Mouse (Mus musculus) intestine, embryonic 14.5 days (tissue): ENCODE measurements around the gene Lcn6. TPM values are rescaled to one million over a fixed set of nuclear protein-coding genes. Genes with fewer than 3 reads are reported as not detected.
A peak's percentile ranks its signal among the peaks of the same experiment; 100 is the strongest.
"Not testable (repeated sequence)": the region's sequence is repeated elsewhere in the genome, so short reads cannot be mapped to it uniquely, and the experiment has no call there.

ENCODE experiments used
- ATAC-seq: fragments of 200-750 bp; cut with Nextera tagmentation; replicated peaks from 2 replicates; pipeline ENCODE4 v1.8.0; 2017; ENCODE audit warnings: low read depth, moderate number of reproducible peaks, moderate TSS enrichment, moderate library complexity; ENCODE audit not compliant: low FRiP score, low TSS enrichment
- DNase-seq: peaks from one replicate; pipeline ENCODE4 v3.0.0-alpha.2; 2018; ENCODE audit warnings: low spot score
- H3K27ac ChIP-seq: fragments of 300-500 bp; sonication (generic); 2 replicates; pipeline ENCODE4 v1.5.1; 2014; ENCODE audit warnings: low read depth, mild to moderate bottlenecking, control low read depth
- H3K27me3 ChIP-seq: fragments of 300-500 bp; sonication (generic); replicated peaks from 2 replicates; pipeline ENCODE4 v1.6.1; 2014; ENCODE audit warnings: low read length, control low read depth; ENCODE audit not compliant: control insufficient read depth, insufficient read depth
- H3K36me3 ChIP-seq: fragments of 300-500 bp; sonication (generic); 2 replicates; pipeline ENCODE4 v1.6.1; 2014; ENCODE audit warnings: low read length, control low read depth; ENCODE audit not compliant: control insufficient read depth, insufficient read depth
- H3K4me1 ChIP-seq: fragments of 300-500 bp; sonication (generic); replicated peaks from 2 replicates; pipeline ENCODE4 v1.6.1; 2014; ENCODE audit warnings: low read length, control low read depth, mixed read lengths; ENCODE audit not compliant: control insufficient read depth, insufficient read depth
- H3K4me2 ChIP-seq: fragments of 300-500 bp; sonication (generic); 2 replicates; pipeline ENCODE4 v1.6.1; 2014; ENCODE audit warnings: low read length
- H3K4me3 ChIP-seq: fragments of 300-500 bp; sonication (generic); 2 replicates; pipeline ENCODE4 v1.5.1; 2014; ENCODE audit warnings: low read depth, low read length, control low read depth, mixed read lengths
- H3K9ac ChIP-seq: fragments of 300-500 bp; sonication (generic); 2 replicates; pipeline ENCODE4 v1.6.1; 2014; ENCODE audit warnings: mild to moderate bottlenecking, low read length
- H3K9me3 ChIP-seq: fragments of 300-500 bp; sonication (generic); 2 replicates; pipeline ENCODE4 v1.6.1; 2016; ENCODE audit warnings: low read length, control low read depth; ENCODE audit not compliant: control insufficient read depth
- WGBS: fragments of 180-500 bp; shearing (Covaris S2); extraction: QIAGEN DNeasy Blood & Tissue Kit; methylation state at CpG from one replicate; pipeline ENCODE4 v1.1.7; 2014; 5-methylcytosine and 5-hydroxymethylcytosine counted together
- polyA plus RNA-seq: library from polyadenylated mRNA; unstranded; fragments of >200 nt; fragmentation: Nextera tagmentation; extraction: Ambion mirVana; gene quantifications from 2 replicates; pipeline ENCODE4 v1.2.1, GENCODE M21; 2014

Gene Lcn6
- polyA plus RNA-seq, 1 experiment from 2014 or later: not detected

GRCm38 (mm10) chr2:25686941-25687340 lies 10.4 kb downstream of the Lcn6 start:
- no peak overlapping the region for H3K9ac ChIP-seq
- H3K36me3 ChIP-seq: no peaks in the 10 kb centered on the region
- H3K4me3 ChIP-seq: no peak overlapping the region
- DNase-seq (no peak), ATAC-seq (no peak)
- no peaks in the 10 kb centered on the region for H3K27me3 ChIP-seq
- no peaks in the 10 kb centered on the region for H3K9me3 ChIP-seq
- no peaks in the 10 kb centered on the region for H3K4me1 ChIP-seq
- 61% methylated on average over 4 of the region's 4 CpGs for WGBS
- H3K4me2 ChIP-seq: no peak overlapping the region
- H3K27ac ChIP-seq: no peak overlapping the region

DNA sequence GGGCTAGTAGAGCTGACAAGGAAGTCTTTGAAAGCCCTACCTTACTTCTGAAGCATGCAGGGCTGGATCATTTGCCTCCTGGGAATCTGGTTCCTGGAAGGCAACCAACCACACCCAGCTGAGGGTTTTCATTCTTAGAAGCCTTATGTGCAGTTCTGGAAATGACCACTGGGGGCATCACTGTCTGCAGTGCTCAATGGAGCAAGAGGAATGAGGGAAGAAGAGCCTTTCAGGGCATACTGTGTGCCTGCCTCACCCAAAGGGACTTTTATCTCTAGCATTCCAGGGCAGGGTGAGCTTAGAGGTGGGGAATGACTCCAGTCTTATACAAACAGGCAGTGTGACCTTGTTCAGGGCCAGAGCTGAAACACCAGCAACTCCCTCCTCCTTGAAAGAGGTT lies 18.0 kb downstream of the Lcn6 start:
- ATAC-seq (no peak), DNase-seq (peak; percentile 90)
- no peak overlapping the region for H3K4me3 ChIP-seq
- no peak overlapping the region for H3K4me2 ChIP-seq
- no peaks in the 10 kb centered on the region for H3K4me1 ChIP-seq
- H3K9ac ChIP-seq: no peak overlapping the region
- H3K27me3 ChIP-seq: no peaks in the 10 kb centered on the region
- no peaks in the 10 kb centered on the region for H3K36me3 ChIP-seq
- no peak overlapping the region for H3K27ac ChIP-seq
- no peaks in the 10 kb centered on the region for H3K9me3 ChIP-seq

- no peak overlapping the region for H3K9ac ChIP-seq
- H3K9me3 ChIP-seq: no peaks in the 10 kb centered on the region
- no peak overlapping the region for H3K27ac ChIP-seq
- WGBS: 57% methylated on average over 4 of the region's 4 CpGs
- no peaks in the 10 kb centered on the region for H3K27me3 ChIP-seq
- no peaks in the 10 kb centered on the region for H3K4me1 ChIP-seq
- ATAC-seq (no peak), DNase-seq (no peak)
- H3K4me2 ChIP-seq: no peak overlapping the region
- no peaks in the 10 kb centered on the region for H3K36me3 ChIP-seq
- no peak overlapping the region for H3K4me3 ChIP-seq
These were observed 20.4 kb downstream of the Lcn6 start for GRCm38 (mm10) chr2:25696951-25697350.

DNA sequence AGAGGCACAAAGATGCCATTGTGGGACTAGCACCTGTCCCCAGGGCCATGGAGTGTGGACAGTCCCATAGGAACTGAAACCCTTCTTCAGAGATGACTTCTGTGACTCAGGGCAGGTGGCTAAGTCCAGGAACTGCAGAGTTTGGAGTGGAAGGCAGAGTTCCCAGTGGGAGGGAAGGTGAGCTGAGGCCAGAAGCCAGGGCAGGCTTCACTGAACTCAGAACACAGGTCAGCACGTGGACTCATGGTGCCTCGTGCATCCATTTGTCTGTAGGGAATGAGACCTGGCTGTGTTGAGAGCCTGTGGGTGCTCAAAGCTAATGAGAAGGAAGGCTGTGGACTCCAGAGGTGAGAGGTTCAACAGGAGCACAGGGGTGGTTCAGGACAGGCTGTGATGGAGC lies 22.1 kb downstream of the Lcn6 start:
- H3K9ac ChIP-seq: no peak overlapping the region
- DNase-seq (no peak), ATAC-seq (no peak)
- H3K27ac ChIP-seq: no peak overlapping the region
- no peaks in the 10 kb centered on the region for H3K27me3 ChIP-seq
- no peaks in the 10 kb centered on the region for H3K4me1 ChIP-seq
- H3K4me2 ChIP-seq: no peak overlapping the region
- 87% methylated on average over 2 of the region's 2 CpGs for WGBS
- H3K36me3 ChIP-seq: no peaks in the 10 kb centered on the region
- H3K4me3 ChIP-seq: no peak overlapping the region
- H3K9me3 ChIP-seq: no peaks in the 10 kb centered on the region

- H3K4me3 ChIP-seq, H3K4me1 ChIP-seq, DNase-seq, H3K9ac ChIP-seq, H3K27ac ChIP-seq, H3K27me3 ChIP-seq, H3K36me3 ChIP-seq, ATAC-seq, H3K4me2 ChIP-seq, H3K9me3 ChIP-seq: not testable (repeated sequence)
- WGBS: 83% methylated on average over 3 of the region's 3 CpGs
These were observed 23.2 kb downstream of the Lcn6 start, which contains the start of gene Obp2a for GRCm38 (mm10) chr2:25699743-25700142. Gene Obp2a, plus strand, starts transcription at chr2:25700043.

GRCm38 (mm10) chr2:25701001-25701400 lies 24.4 kb downstream of the Lcn6 start:
- no peak overlapping the region for H3K4me2 ChIP-seq
- DNase-seq (no peak), ATAC-seq (no peak)
- no peaks in the 10 kb centered on the region for H3K9me3 ChIP-seq
- no peaks in the 10 kb centered on the region for H3K27me3 ChIP-seq
- no peaks in the 10 kb centered on the region for H3K36me3 ChIP-seq
- no peaks in the 10 kb centered on the region for H3K4me1 ChIP-seq
- H3K4me3 ChIP-seq: no peak overlapping the region
- WGBS: 76% methylated on average over 5 of the region's 5 CpGs
- H3K9ac ChIP-seq: no peak overlapping the region
- no peak overlapping the region for H3K27ac ChIP-seq

- Histone ChIP-seq H3K36me3 (no peaks in the 10 kb centered on the region), H3K27me3 (no peaks in the 10 kb centered on the region), H3K9me3 (no peaks in the 10 kb centered on the region), H3K4me2 (no peak overlapping the region), H3K4me3 (no peak overlapping the region), H3K4me1 (peaks cover 8% of the 10 kb centered on the region; the same call in 1 of the 2 replicates), H3K9ac (no peak overlapping the region), H3K27ac (no peak overlapping the region)
- WGBS: 74% methylated on average over 4 of the region's 4 CpGs
- ATAC-seq: no peak
- DNase-seq: no peak
These were observed 27.1 kb downstream of the Lcn6 start for GRCm38 (mm10) chr2:25703706-25704105.

DNA sequence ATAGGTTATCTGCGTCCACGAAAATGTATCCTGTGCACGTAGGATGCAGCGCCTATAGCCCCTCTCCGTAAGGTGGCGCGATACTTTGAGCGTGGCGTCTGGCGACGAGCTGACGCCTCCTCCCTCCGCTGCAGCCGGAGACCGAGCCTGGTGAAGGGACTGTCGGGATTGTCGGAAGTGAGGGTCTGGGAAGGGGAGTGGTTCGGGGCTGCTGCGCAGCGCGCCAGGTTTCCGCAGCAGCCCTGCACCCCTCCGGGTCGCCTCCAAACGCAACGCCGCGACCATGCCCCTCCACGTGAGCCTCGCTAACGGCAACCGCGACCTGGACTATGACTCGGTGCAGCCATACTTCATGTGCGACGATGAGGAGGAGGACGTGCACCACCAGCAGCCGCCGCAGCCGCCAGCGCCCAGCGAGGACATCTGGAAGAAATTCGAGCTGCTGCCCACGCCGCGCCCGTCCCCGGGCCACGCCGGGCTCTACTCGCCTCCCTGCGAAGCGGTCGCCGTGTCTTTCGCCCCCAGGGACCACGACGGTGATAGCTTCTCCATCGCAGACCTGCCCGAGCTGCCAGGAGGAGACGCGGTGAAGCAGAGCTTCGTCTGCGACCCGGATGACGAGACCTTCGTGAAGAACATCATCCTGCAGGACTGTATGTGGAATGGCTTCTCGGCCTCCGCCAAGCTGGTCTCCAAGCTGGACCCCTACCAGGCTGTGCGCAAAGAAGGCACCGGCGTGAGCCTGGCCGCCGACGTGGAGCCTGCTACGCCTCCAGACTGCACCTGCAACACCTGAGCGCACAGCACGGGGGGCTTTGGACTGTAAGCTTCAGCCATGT lies 30.3 kb downstream of the Lcn6 start, which contains the start of gene Bmyc:
Bmyc (plus strand) TSS at position 97 of the 839 bp plus-strand sequence.
- WGBS: under 1% methylated on average over 77 of the region's 78 CpGs
- H3K27ac ChIP-seq: peak within 1 kb of the TSS; percentile 75
- ATAC-seq: peak; percentile 93

GRCm38 (mm10) chr2:25708121-25708520 lies 31.5 kb downstream of the Lcn6 start:
- peaks cover 8% of the 10 kb centered on the region; the same call in 1 of the 2 replicates for H3K4me1 ChIP-seq
- peak overlapping the region; percentile 84 for H3K4me2 ChIP-seq
- no peak overlapping the region for H3K9ac ChIP-seq
- no peaks in the 10 kb centered on the region for H3K27me3 ChIP-seq
- H3K4me3 ChIP-seq: no peak overlapping the region
- no peak for DNase-seq
- H3K27ac ChIP-seq: no peak overlapping the region
- no peaks in the 10 kb centered on the region for H3K36me3 ChIP-seq
- 76% methylated on average over 2 of the region's 2 CpGs for WGBS
- no peaks in the 10 kb centered on the region for H3K9me3 ChIP-seq
- no peak for ATAC-seq

More for the DNA sequence above, 30.3 kb downstream of the Lcn6 start, which contains the start of gene Bmyc:
- H3K27me3 ChIP-seq: no peaks in the 10 kb centered on the region
- no peaks in the 10 kb centered on the region for H3K9me3 ChIP-seq
- peak within 1 kb of the TSS; percentile 84 for H3K4me2 ChIP-seq
- H3K4me1 ChIP-seq: peaks cover 8% of the 10 kb centered on the region; the same call in 1 of the 2 replicates
- peak; percentile 86 for DNase-seq
- peak within 1 kb of the TSS; percentile 71 for H3K9ac ChIP-seq
- no peaks in the 10 kb centered on the region for H3K36me3 ChIP-seq
- H3K4me3 ChIP-seq: peak within 1 kb of the TSS; percentile 81
